Mouse (Mus musculus): Measurements from ENCODE around the gene Tia1.

The Tia1 gene

GRCm38 (mm10) chr6:86476931-86477330, 72.9 kb downstream of the Tia1 start:
- no peak for DNase-seq (ENCODE audit: extremely low read depth, insufficient read length, low spot score)

GRCm38 (mm10) chr6:86479311-86479710, 75.3 kb downstream of the Tia1 start:
- DNase-seq (ENCODE audit: extremely low read depth, insufficient read length, low spot score), result no peak

GRCm38 (mm10) chr6:86479816-86480188, 75.8 kb downstream of the Tia1 start:
- no peak for DNase-seq (ENCODE audit: extremely low read depth, insufficient read length, low spot score)

- peak; percentile 56 for DNase-seq (ENCODE audit: extremely low read depth, insufficient read length, low spot score)
Observed at GRCm38 (mm10) chr6:86480189-86480831, 76.3 kb downstream of the Tia1 start.

- no peak for DNase-seq (ENCODE audit: extremely low read depth, insufficient read length, low spot score)
Observed at GRCm38 (mm10) chr6:86481871-86482270, 77.9 kb downstream of the Tia1 start.

Measured in 3134 (cell line).